Mouse (Mus musculus): ENCODE measurements at regions not wholly inside any gene's neighbourhood (a gene's known extent, or its start where the extent isn't known, plus 50 kb on each side); places are given as distances from the start of the nearest gene placed in this dataset.

DNA sequence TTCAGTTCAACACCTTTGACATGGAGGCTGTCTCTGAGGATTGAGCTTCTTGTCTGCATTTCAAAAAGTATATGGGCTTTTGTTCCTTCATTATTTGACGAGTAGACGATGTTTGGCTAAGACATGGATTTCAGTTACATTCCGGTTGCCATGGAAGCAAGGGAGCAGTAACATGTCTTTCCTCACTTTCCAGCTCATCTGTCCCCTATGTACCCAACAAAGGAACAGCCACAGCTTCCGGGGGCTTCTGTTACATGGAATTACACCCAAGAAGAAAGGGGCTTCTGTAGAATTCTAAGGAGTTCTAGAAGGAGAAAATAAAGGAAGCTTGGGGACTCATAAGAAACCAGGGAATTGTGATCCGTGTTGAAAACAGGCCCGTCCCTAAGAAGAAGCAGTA lies 202.8 kb downstream of the Ccdc71l start:
- TF ChIP-seq CTCF (IDR thresholded peaks at IDR 0.05; ENCODE audit: low read depth), result no peak
- TF ChIP-seq EP300 (optimal IDR thresholded peaks at IDR 0.05), result no peak

Measured in stomach, postnatal 0 days (tissue).